Mouse (Mus musculus) hindbrain, postnatal 0 days (tissue): ENCODE measurements around the gene Vav1. TPM values are rescaled to one million over a fixed set of nuclear protein-coding genes. Genes with fewer than 3 reads are reported as not detected.
A peak's percentile ranks its signal among the peaks of the same experiment; 100 is the strongest.

Source experiments
- ATAC-seq: fragments of 200-750 bp; cut with Nextera tagmentation; 2 replicates; pipeline ENCODE4 v1.8.0; 2017; ENCODE audit warnings: mild to moderate bottlenecking, moderate TSS enrichment, moderate library complexity
- DNase-seq: peaks from one replicate; pipeline ENCODE4 v3.0.0-alpha.2; 2015; ENCODE audit warnings: low spot score
- H3K27ac ChIP-seq: fragments of 300-500 bp; sonication (generic); 2 replicates; pipeline ENCODE4 v1.5.1; 2014; ENCODE audit warnings: mild to moderate bottlenecking
- H3K27me3 ChIP-seq: fragments of 300-500 bp; sonication (generic); 2 replicates; pipeline ENCODE4 v1.6.1; 2014; ENCODE audit warnings: low read length, mixed read lengths; ENCODE audit not compliant: insufficient read depth
- H3K36me3 ChIP-seq: fragments of 300-500 bp; sonication (generic); 2 replicates; pipeline ENCODE4 v1.6.1; 2014; ENCODE audit warnings: low read length, mixed read lengths; ENCODE audit not compliant: insufficient read depth
- H3K4me1 ChIP-seq: fragments of 300-500 bp; sonication (generic); 2 replicates; pipeline ENCODE4 v1.6.1; 2014; ENCODE audit warnings: antibody characterized with exemption, low read length, mixed read lengths; ENCODE audit not compliant: insufficient read depth
- H3K4me2 ChIP-seq: fragments of 300-500 bp; sonication (generic); 2 replicates; pipeline ENCODE4 v1.6.1; 2014; ENCODE audit warnings: low read depth, mild to moderate bottlenecking, low read length, moderate library complexity, mixed read lengths
- H3K4me3 ChIP-seq: fragments of 300-500 bp; sonication (generic); 2 replicates; pipeline ENCODE4 v1.5.1; 2014; ENCODE audit warnings: low read length
- H3K9ac ChIP-seq: fragments of 300-500 bp; sonication (generic); replicated peaks from 2 replicates; pipeline ENCODE4 v1.6.1; 2014; ENCODE audit warnings: mild to moderate bottlenecking, low read length, moderate library complexity, mixed read lengths
- H3K9me3 ChIP-seq: fragments of 300-500 bp; sonication (generic); 2 replicates; pipeline ENCODE4 v1.6.1; 2016; ENCODE audit warnings: low read length, mixed read lengths
- CTCF ChIP-seq: IDR thresholded peaks from 2 replicates; pipeline ENCODE4 v1.5.1; 2016; ENCODE audit warnings: antibody characterized with exemption, control low read depth, low read depth
- WGBS: fragments of 180-500 bp; shearing (Covaris S2); extraction: QIAGEN DNeasy Blood & Tissue Kit; methylation state at CpG from one replicate; pipeline ENCODE4 v1.1.7; 2014; 5-methylcytosine and 5-hydroxymethylcytosine counted together
- polyA plus RNA-seq: library from polyadenylated mRNA; unstranded; fragments of >200 nt; fragmentation: Nextera tagmentation; extraction: Ambion mirVana; gene quantifications from 2 replicates; pipeline ENCODE4 v1.2.1, GENCODE M21; 2015
- total RNA-seq: library from RNA; depleted of rRNA; stranded (reverse); fragments of >200 nt; gene quantifications from 2 replicates; pipeline ENCODE4 v1.2.3, GENCODE M21; 2014

The Vav1 gene
- total and polyA plus RNA-seq, 2 experiments from 2014 or later: 2.5 TPM

DNA sequence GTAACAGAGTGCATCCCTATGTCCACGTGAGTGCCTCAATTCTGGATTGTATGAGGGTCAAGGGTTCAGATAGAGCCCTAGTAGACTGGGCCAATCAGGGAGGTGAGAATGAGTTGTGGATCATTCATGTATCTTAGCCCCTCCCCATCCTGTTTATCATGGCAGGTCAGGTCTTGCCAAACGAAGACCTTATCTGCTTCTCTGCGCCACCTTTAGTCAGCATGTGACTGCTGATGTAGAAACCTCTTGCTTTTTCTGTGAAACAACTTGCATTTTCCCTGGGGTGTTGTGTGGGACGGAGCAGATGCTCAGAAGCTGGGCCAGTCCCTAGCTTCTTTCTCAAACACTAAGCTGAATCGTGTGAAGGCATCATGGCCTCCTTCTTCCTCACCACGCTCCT lies 28.2 kb downstream of the Vav1 start:
- no peak for DNase-seq
- Histone ChIP-seq H3K9ac (no peak overlapping the region), H3K36me3 (no peaks in the 10 kb centered on the region), H3K4me2 (no peak overlapping the region), H3K27me3 (no peaks in the 10 kb centered on the region), H3K9me3 (no peaks in the 10 kb centered on the region), H3K4me3 (no peak overlapping the region), H3K27ac (no peak overlapping the region), H3K4me1 (no peaks in the 10 kb centered on the region)
- TF ChIP-seq CTCF: no peak
- ATAC-seq: no peak
- 79% methylated on average over 6 of the region's 6 CpGs for WGBS

GRCm38 (mm10) chr17:57311801-57312200 lies 32.9 kb downstream of the Vav1 start:
- 0 out of 2 replicates have a peak, but pooled peaks have one; percentile 21 for ATAC-seq
- Histone ChIP-seq H3K4me3 (no peak overlapping the region), H3K4me2 (no peak overlapping the region), H3K9ac (no peak overlapping the region), H3K9me3 (no peaks in the 10 kb centered on the region), H3K27me3 (no peaks in the 10 kb centered on the region), H3K36me3 (no peaks in the 10 kb centered on the region), H3K27ac (no peak overlapping the region), H3K4me1 (no peaks in the 10 kb centered on the region)
- 43% methylated on average over 13 of the region's 13 CpGs for WGBS
- DNase-seq: no peak
- no peak for TF ChIP-seq CTCF

GRCm38 (mm10) chr17:57327615-57328014 lies 48.7 kb downstream of the Vav1 start:
- WGBS: 47% methylated on average over 8 of the region's 8 CpGs
- no peaks in the 10 kb centered on the region for H3K27me3 ChIP-seq
- ATAC-seq (peak; percentile 36; the same call in 1 of the 2 replicates), DNase-seq (peak; percentile 38)
- H3K9me3 ChIP-seq: no peaks in the 10 kb centered on the region
- TF ChIP-seq CTCF: no peak
- no peak overlapping the region for H3K4me2 ChIP-seq
- no peak overlapping the region for H3K27ac ChIP-seq
- H3K4me3 ChIP-seq: no peak overlapping the region
- H3K9ac ChIP-seq: no peak overlapping the region
- no peaks in the 10 kb centered on the region for H3K4me1 ChIP-seq
- H3K36me3 ChIP-seq: no peaks in the 10 kb centered on the region

- TF ChIP-seq CTCF: no peak
- 42% methylated on average over 6 of the region's 6 CpGs for WGBS
- H3K27ac ChIP-seq: no peak overlapping the region
- H3K9me3 ChIP-seq: no peaks in the 10 kb centered on the region
- H3K9ac ChIP-seq: no peak overlapping the region
- no peaks in the 10 kb centered on the region for H3K4me1 ChIP-seq
- H3K27me3 ChIP-seq: no peaks in the 10 kb centered on the region
- no peak for ATAC-seq
- no peaks in the 10 kb centered on the region for H3K36me3 ChIP-seq
- DNase-seq: peak; percentile 10
- no peak overlapping the region for H3K4me3 ChIP-seq
- H3K4me2 ChIP-seq: no peak overlapping the region
Observed at GRCm38 (mm10) chr17:57328944-57329343, 50.0 kb downstream of the Vav1 start.

DNA sequence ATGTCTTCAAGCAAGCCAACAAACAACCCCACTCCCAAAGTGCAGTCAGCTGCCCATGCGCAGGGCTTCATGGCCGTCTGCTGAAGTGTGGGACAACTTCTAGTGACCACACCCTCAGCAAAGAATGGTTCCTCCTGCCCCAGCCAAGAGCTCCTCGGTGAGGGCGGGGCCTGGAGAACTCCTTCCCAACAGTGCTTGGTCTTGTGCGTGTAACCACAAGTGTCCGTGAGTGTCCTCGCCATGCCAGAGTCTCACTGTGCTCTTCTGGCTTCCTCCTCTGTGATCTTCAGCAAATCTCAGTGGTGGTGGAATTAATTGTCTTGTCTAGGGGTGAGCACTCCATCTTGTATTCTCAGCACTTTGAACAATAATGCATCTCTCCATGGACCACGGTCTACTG lies 52.1 kb downstream of the Vav1 start:
- no peak overlapping the region for H3K9ac ChIP-seq
- TF ChIP-seq CTCF: no peak
- WGBS: 97% methylated on average over 8 of the region's 8 CpGs

GRCm38 (mm10) chr17:57332241-57332640 lies 53.3 kb downstream of the Vav1 start:
- no peak for ATAC-seq
- no peak overlapping the region for H3K27ac ChIP-seq
- H3K9ac ChIP-seq: no peak overlapping the region
- H3K4me3 ChIP-seq: no peak overlapping the region
- no peak for TF ChIP-seq CTCF
- no peaks in the 10 kb centered on the region for H3K4me1 ChIP-seq
- no peaks in the 10 kb centered on the region for H3K36me3 ChIP-seq
- H3K4me2 ChIP-seq: no peak overlapping the region
- no peaks in the 10 kb centered on the region for H3K9me3 ChIP-seq
- 81% methylated on average over 4 of the region's 4 CpGs for WGBS
- DNase-seq: no peak
- no peaks in the 10 kb centered on the region for H3K27me3 ChIP-seq

More for the DNA sequence above, 52.1 kb downstream of the Vav1 start:
- DNase-seq (no peak), ATAC-seq (no peak)
- Histone ChIP-seq H3K27ac (no peak overlapping the region), H3K36me3 (no peaks in the 10 kb centered on the region), H3K9me3 (no peaks in the 10 kb centered on the region), H3K4me3 (no peak overlapping the region), H3K27me3 (no peaks in the 10 kb centered on the region), H3K4me2 (no peak overlapping the region), H3K4me1 (no peaks in the 10 kb centered on the region)

DNA sequence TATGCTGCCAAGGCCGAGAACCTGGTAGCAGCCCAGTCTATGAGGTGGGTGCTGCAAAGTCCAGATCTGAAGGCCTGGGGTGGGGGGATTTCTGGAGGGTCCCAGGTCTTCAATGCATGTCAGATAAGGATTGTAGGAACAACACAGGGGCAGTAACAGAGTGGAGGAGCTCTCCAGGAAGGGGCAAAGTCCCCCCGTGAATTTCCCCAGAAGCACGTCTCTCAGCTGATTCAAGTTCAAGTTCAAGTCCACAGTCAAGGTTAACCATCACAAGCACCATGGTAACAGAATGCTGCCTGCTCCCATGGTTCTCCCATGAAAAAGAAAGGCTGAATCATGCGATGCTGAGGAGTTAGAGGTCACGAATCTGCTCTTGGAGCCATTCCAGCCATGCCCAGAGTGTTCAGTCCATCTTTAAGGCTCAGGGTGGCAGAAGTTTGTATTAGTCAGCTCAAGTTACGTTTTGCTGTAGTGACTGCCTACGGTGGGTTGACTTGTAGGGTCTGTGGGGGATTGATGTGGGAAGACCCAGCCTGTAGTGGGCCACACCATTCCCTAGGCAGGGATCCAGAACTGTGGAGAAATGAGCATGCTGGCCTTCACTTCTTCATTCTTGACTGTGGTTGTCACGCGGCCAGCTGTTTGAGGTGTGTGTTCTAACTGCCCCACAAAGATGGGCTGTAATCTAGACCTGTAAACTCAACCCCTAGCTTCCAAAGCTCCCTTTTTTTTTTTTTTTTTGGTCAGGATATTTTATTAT lies 55.3 kb downstream of the Vav1 start:
- Histone ChIP-seq H3K4me3 (no peak overlapping the region), H3K27me3 (no peaks in the 10 kb centered on the region), H3K4me2 (peak overlapping the region; percentile 27; the same call in 1 of the 2 replicates), H3K4me1 (no peaks in the 10 kb centered on the region), H3K27ac (no peak overlapping the region), H3K9ac (no peak overlapping the region), H3K36me3 (no peaks in the 10 kb centered on the region), H3K9me3 (no peaks in the 10 kb centered on the region)
- no peak for DNase-seq
- TF ChIP-seq CTCF: no peak
- ATAC-seq: 0 out of 2 replicates have a peak, but pooled peaks have one; percentile 10
- 70% methylated on average over 9 of the region's 9 CpGs for WGBS
